In the genomic region with DNA sequence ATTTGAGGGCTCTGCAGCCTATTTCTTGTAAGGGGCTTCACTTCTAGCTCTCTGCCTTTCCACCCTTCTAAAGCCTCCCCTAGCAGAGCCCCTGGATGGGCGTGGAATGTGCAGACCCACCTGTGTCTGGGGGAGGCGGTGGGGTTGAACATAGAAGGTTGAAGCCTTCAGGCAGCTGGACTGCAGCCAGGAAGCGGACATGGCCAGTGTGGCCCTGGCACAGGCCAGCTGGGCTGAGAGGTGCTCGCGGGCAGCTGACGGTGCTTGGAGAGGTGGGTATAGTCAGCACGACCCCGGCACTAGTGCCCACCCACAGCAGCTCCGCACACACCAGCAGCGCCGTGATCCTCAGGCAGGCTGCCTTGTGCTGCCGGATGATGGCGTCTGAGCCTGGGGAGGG, we compare ENCODE assay signal across 12 mouse cellular contexts. TPM values are rescaled to one million over a fixed set of nuclear protein-coding genes. Genes with fewer than 3 reads are reported as not detected.
A peak's percentile ranks its signal among the peaks of the same experiment; 100 is the strongest.
DNase-seq lines count a peak whose midpoint lies in the region; ATAC-seq and TF ChIP-seq lines count a peak whose summit lies in the region.
"Had no signal": no experiment of that assay in that cellular context is flagged by ENCODE, and none has a peak within 500 bp of the region (broad histone marks: within the 10 kb centered on the region; RNA-seq: fewer than 3 reads in every experiment).

No protein-coding gene starts in this region.

- H3K9ac ChIP-seq in kidney, embryonic 15.5 days, result no peak overlapping the region
- no peak overlapping the region for H3K9ac ChIP-seq in midbrain, embryonic 15.5 days

- H3K27ac ChIP-seq in kidney, embryonic 15.5 days, result peak overlapping the region; percentile 81
- peak overlapping the region; percentile 5; the same call in 1 of the 2 replicates for H3K27ac ChIP-seq in thymus, adult 2 months (ENCODE audit: control insufficient read depth, insufficient read depth, low read length)
- no peak overlapping the region for H3K27ac ChIP-seq in midbrain, embryonic 15.5 days

- no peak overlapping the region for H3K4me2 ChIP-seq in kidney, embryonic 15.5 days
- no peak overlapping the region for H3K4me2 ChIP-seq in midbrain, embryonic 15.5 days

- no peaks in the 10 kb centered on the region for H3K9me3 ChIP-seq in kidney, embryonic 15.5 days (replicated peaks)
- H3K9me3 ChIP-seq in midbrain, embryonic 15.5 days, result no peaks in the 10 kb centered on the region
- H3K9me3 ChIP-seq: G1E had no signal

- H3K27me3 ChIP-seq in kidney, embryonic 15.5 days, result no peaks in the 10 kb centered on the region
- H3K27me3 ChIP-seq in thymus, adult 2 months (ENCODE audit: control insufficient read depth, insufficient read depth, low read length), result no peaks in the 10 kb centered on the region
- no peaks in the 10 kb centered on the region for H3K27me3 ChIP-seq in midbrain, embryonic 15.5 days (replicated peaks)

- intact Hi-C loops in heart, postnatal 25 days (cut with DNase I), result no loop called here

- peaks cover 17% of the 10 kb centered on the region for H3K4me1 ChIP-seq in kidney, embryonic 15.5 days
- H3K4me1 ChIP-seq in thymus, adult 2 months (replicated peaks; ENCODE audit: control insufficient read depth, insufficient read depth, low read length), result peaks cover 8% of the 10 kb centered on the region; the same call in 1 of the 2 replicates
- no peaks in the 10 kb centered on the region for H3K4me1 ChIP-seq in midbrain, embryonic 15.5 days

- ATAC-seq in kidney, embryonic 15.5 days (replicated peaks; ENCODE audit: low FRiP score), result no peak
- ATAC-seq in midbrain, embryonic 15.5 days (replicated peaks), result no peak

- no peak for TF ChIP-seq POLR2A in thymus, adult 2 months (IDR thresholded peaks at IDR 0.05; ENCODE audit: control insufficient read depth, extremely low read depth, insufficient read depth, low read length, poor library complexity)

- TF ChIP-seq CTCF in thymus, adult 2 months (IDR thresholded peaks at IDR 0.05; ENCODE audit: borderline replicate concordance, control insufficient read depth, extremely low read depth, insufficient read depth, low read length, poor library complexity), result no peak

- H3K4me3 ChIP-seq in kidney, embryonic 15.5 days (replicated peaks), result no peak overlapping the region
- no peak overlapping the region for H3K4me3 ChIP-seq in thymus, adult 2 months (ENCODE audit: control insufficient read depth, insufficient read depth, low read length)
- no peak overlapping the region for H3K4me3 ChIP-seq in midbrain, embryonic 15.5 days

- peak; percentile 93 for DNase-seq in heart, adult 11 months
- DNase-seq in heart, postnatal 25 days (ENCODE audit: low spot score), result no peak
- no peak for DNase-seq in kidney, adult 18-20 months
- no peak for DNase-seq in thymus, adult 2 months
- no peak for DNase-seq in thymus, postnatal 14 days
- DNase-seq in left cerebral cortex, adult 18-20 months (ENCODE audit: low spot score in 2 of 2), result no peak
- DNase-seq: cerebellum, adult 11-12 months; lung, postnatal 36 days; right cerebral cortex, adult 18-20 months had no signal

- 82% methylated on average over 13 of the region's 13 CpGs for WGBS in kidney, embryonic 15.5 days
- WGBS in thymus, adult 2 months, result 93% methylated on average over 13 of the region's 13 CpGs
- 86% methylated on average over 13 of the region's 13 CpGs for WGBS in midbrain, embryonic 15.5 days

- peaks cover 97% of the 10 kb centered on the region for H3K36me3 ChIP-seq in kidney, embryonic 15.5 days
- no peaks in the 10 kb centered on the region for H3K36me3 ChIP-seq in thymus, adult 2 months (ENCODE audit: control insufficient read depth, insufficient read depth, low read length)
- 0 out of 2 replicates have a peak, but pooled peaks cover 10% of the 10 kb centered on the region for H3K36me3 ChIP-seq in midbrain, embryonic 15.5 days (replicated peaks)
- H3K36me3 ChIP-seq: G1E had no signal

RNA-seq across cellular contexts. Expression of a gene that starts 13.0 kb away (rescaled TPM):
- total RNA-seq in heart, postnatal 25 days (2021), result 1 to 10 TPM; 2.4 to 3.0 TPM
- polyA plus RNA-seq in kidney, embryonic 15.5 days (2015; fragmentation: Nextera tagmentation; extraction: Ambion mirVana), result 3.8 and 4.9 TPM in 2 replicates
- 77.5 and 82.0 TPM in 2 replicates for polyA plus RNA-seq in thymus, adult 2 months (2012; rRNA removed)
- 10 to 100 TPM; 13.2 to 21.8 TPM for total RNA-seq in left cerebral cortex, adult 18-20 months (2021)
- polyA plus RNA-seq in midbrain, embryonic 15.5 days (2015; fragmentation: Nextera tagmentation; extraction: Ambion mirVana), result 4.7 and 5.9 TPM in 2 replicates

RNA-seq across cellular contexts. Expression of a gene that starts 55.6 kb away (rescaled TPM):
- total RNA-seq in heart, postnatal 25 days (2021), result 10 to 100 TPM; 24.0 to 28.8 TPM
- 9.1 and 12.2 TPM in 2 replicates for polyA plus RNA-seq in kidney, embryonic 15.5 days (2015; fragmentation: Nextera tagmentation; extraction: Ambion mirVana)
- polyA plus RNA-seq in thymus, adult 2 months (2012; rRNA removed), result 8.1 and 11.1 TPM in 2 replicates
- total RNA-seq in left cerebral cortex, adult 18-20 months (2021), result 100 to 1,000 TPM; 136 to 141 TPM
- 13.9 and 14.4 TPM in 2 replicates for polyA plus RNA-seq in midbrain, embryonic 15.5 days (2015; fragmentation: Nextera tagmentation; extraction: Ambion mirVana)

Comparison
In these comparisons a context has a peak if more than half of its experiments do, and no peak if none do; other contexts are left out.
1. RNA of a gene that starts 13.0 kb away (polyA plus RNA-seq): 77.5 to 82.0 TPM in thymus, adult 2 months; 4.7 to 5.9 TPM in midbrain, embryonic 15.5 days and 3.8 to 4.9 TPM in kidney, embryonic 15.5 days; every median in the first group is over 10 times any median in the second.